Mouse (Mus musculus): ENCODE measurements at regions not wholly inside any gene's neighbourhood (a gene's known extent, or its start where the extent isn't known, plus 50 kb on each side); places are given as distances from the start of the nearest gene placed in this dataset.

- no peak overlapping the region for H3K27ac ChIP-seq (ENCODE audit: low read depth, low read length)
- H3K4me1 ChIP-seq (replicated peaks; ENCODE audit: control insufficient read depth, insufficient read depth, low read length): no peaks in the 10 kb centered on the region
- WGBS: 93% methylated on average over 5 of the region's 5 CpGs
- H3K4me3 ChIP-seq (ENCODE audit: low read depth, low read length): no peak overlapping the region
- DNase-seq (ENCODE audit: low spot score) (no peak), ATAC-seq (replicated peaks; ENCODE audit: low FRiP score) (no peak)
- H3K9me3 ChIP-seq (ENCODE audit: control insufficient read depth, low read length): no peaks in the 10 kb centered on the region
- H3K36me3 ChIP-seq (ENCODE audit: control insufficient read depth, insufficient read depth, low read length): no peaks in the 10 kb centered on the region
- H3K27me3 ChIP-seq (ENCODE audit: control insufficient read depth, insufficient read depth, low read length): no peaks in the 10 kb centered on the region
- no peak overlapping the region for H3K9ac ChIP-seq (ENCODE audit: low read length)
- no peak overlapping the region for H3K4me2 ChIP-seq (ENCODE audit: low read depth, low read length, severe bottlenecking)
These were observed 438.5 kb downstream of the Bckdhb start for GRCm38 (mm10) chr9:84363478-84363877.

- Histone ChIP-seq H3K4me1 (replicated peaks; ENCODE audit: control insufficient read depth, insufficient read depth, low read length) (no peaks in the 10 kb centered on the region), H3K27me3 (ENCODE audit: control insufficient read depth, insufficient read depth, low read length) (no peaks in the 10 kb centered on the region), H3K9me3 (ENCODE audit: control insufficient read depth, low read length) (no peaks in the 10 kb centered on the region), H3K4me3 (ENCODE audit: low read depth, low read length) (no peak overlapping the region), H3K9ac (ENCODE audit: low read length) (no peak overlapping the region), H3K27ac (ENCODE audit: low read depth, low read length) (no peak overlapping the region), H3K36me3 (ENCODE audit: control insufficient read depth, insufficient read depth, low read length) (no peaks in the 10 kb centered on the region), H3K4me2 (ENCODE audit: low read depth, low read length, severe bottlenecking) (no peak overlapping the region)
- no peak for DNase-seq (ENCODE audit: low spot score)
- 67% methylated on average over 1 of the region's 1 CpGs for WGBS
- no peak for ATAC-seq (replicated peaks; ENCODE audit: low FRiP score)
These were observed 444.3 kb downstream of the Bckdhb start for GRCm38 (mm10) chr9:84369200-84369599.

- Histone ChIP-seq H3K27ac (ENCODE audit: low read depth, low read length) (no peak overlapping the region), H3K4me3 (ENCODE audit: low read depth, low read length) (no peak overlapping the region), H3K27me3 (ENCODE audit: control insufficient read depth, insufficient read depth, low read length) (no peaks in the 10 kb centered on the region), H3K4me2 (ENCODE audit: low read depth, low read length, severe bottlenecking) (no peak overlapping the region), H3K36me3 (ENCODE audit: control insufficient read depth, insufficient read depth, low read length) (no peaks in the 10 kb centered on the region), H3K9me3 (ENCODE audit: control insufficient read depth, low read length) (no peaks in the 10 kb centered on the region), H3K4me1 (replicated peaks; ENCODE audit: control insufficient read depth, insufficient read depth, low read length) (no peaks in the 10 kb centered on the region), H3K9ac (ENCODE audit: low read length) (no peak overlapping the region)
- no peak for DNase-seq (ENCODE audit: low spot score)
- 84% methylated on average over 4 of the region's 4 CpGs for WGBS
- ATAC-seq (replicated peaks; ENCODE audit: low FRiP score): no peak
These were observed 445.3 kb downstream of the Bckdhb start for GRCm38 (mm10) chr9:84370260-84370659.

GRCm38 (mm10) chr9:84375746-84376145 lies 450.8 kb downstream of the Bckdhb start:
- no peak overlapping the region for H3K9ac ChIP-seq (ENCODE audit: low read length)
- DNase-seq (ENCODE audit: low spot score) (no peak), ATAC-seq (replicated peaks; ENCODE audit: low FRiP score) (no peak)
- H3K9me3 ChIP-seq (ENCODE audit: control insufficient read depth, low read length): no peaks in the 10 kb centered on the region
- H3K27me3 ChIP-seq (ENCODE audit: control insufficient read depth, insufficient read depth, low read length): no peaks in the 10 kb centered on the region
- no peaks in the 10 kb centered on the region for H3K4me1 ChIP-seq (replicated peaks; ENCODE audit: control insufficient read depth, insufficient read depth, low read length)
- H3K36me3 ChIP-seq (ENCODE audit: control insufficient read depth, insufficient read depth, low read length): no peaks in the 10 kb centered on the region
- no peak overlapping the region for H3K4me2 ChIP-seq (ENCODE audit: low read depth, low read length, severe bottlenecking)
- 60% methylated on average over 2 of the region's 2 CpGs for WGBS
- H3K27ac ChIP-seq (ENCODE audit: low read depth, low read length): no peak overlapping the region
- no peak overlapping the region for H3K4me3 ChIP-seq (ENCODE audit: low read depth, low read length)

GRCm38 (mm10) chr9:84376621-84377020 lies 451.7 kb downstream of the Bckdhb start:
- DNase-seq (ENCODE audit: low spot score) (no peak), ATAC-seq (replicated peaks; ENCODE audit: low FRiP score) (no peak)
- Histone ChIP-seq H3K27me3 (ENCODE audit: control insufficient read depth, insufficient read depth, low read length) (no peaks in the 10 kb centered on the region), H3K4me3 (ENCODE audit: low read depth, low read length) (no peak overlapping the region), H3K36me3 (ENCODE audit: control insufficient read depth, insufficient read depth, low read length) (no peaks in the 10 kb centered on the region), H3K27ac (ENCODE audit: low read depth, low read length) (no peak overlapping the region), H3K4me2 (ENCODE audit: low read depth, low read length, severe bottlenecking) (no peak overlapping the region), H3K9ac (ENCODE audit: low read length) (no peak overlapping the region), H3K4me1 (replicated peaks; ENCODE audit: control insufficient read depth, insufficient read depth, low read length) (no peaks in the 10 kb centered on the region), H3K9me3 (ENCODE audit: control insufficient read depth, low read length) (no peaks in the 10 kb centered on the region)
- 95% methylated on average over 6 of the region's 6 CpGs for WGBS

GRCm38 (mm10) chr9:84381942-84382341 lies 457.0 kb downstream of the Bckdhb start:
- DNase-seq (ENCODE audit: low spot score) (no peak), ATAC-seq (replicated peaks; ENCODE audit: low FRiP score) (no peak)
- Histone ChIP-seq H3K4me1 (replicated peaks; ENCODE audit: control insufficient read depth, insufficient read depth, low read length) (no peaks in the 10 kb centered on the region), H3K9me3 (ENCODE audit: control insufficient read depth, low read length) (no peaks in the 10 kb centered on the region), H3K9ac (ENCODE audit: low read length) (no peak overlapping the region), H3K27ac (ENCODE audit: low read depth, low read length) (no peak overlapping the region), H3K4me3 (ENCODE audit: low read depth, low read length) (no peak overlapping the region), H3K27me3 (ENCODE audit: control insufficient read depth, insufficient read depth, low read length) (no peaks in the 10 kb centered on the region), H3K36me3 (ENCODE audit: control insufficient read depth, insufficient read depth, low read length) (no peaks in the 10 kb centered on the region), H3K4me2 (ENCODE audit: low read depth, low read length, severe bottlenecking) (no peak overlapping the region)

GRCm38 (mm10) chr9:84389831-84390230 lies 464.9 kb downstream of the Bckdhb start:
- Histone ChIP-seq H3K9me3 (ENCODE audit: control insufficient read depth, low read length) (no peaks in the 10 kb centered on the region), H3K4me2 (ENCODE audit: low read depth, low read length, severe bottlenecking) (no peak overlapping the region), H3K27ac (ENCODE audit: low read depth, low read length) (no peak overlapping the region), H3K27me3 (ENCODE audit: control insufficient read depth, insufficient read depth, low read length) (no peaks in the 10 kb centered on the region), H3K36me3 (ENCODE audit: control insufficient read depth, insufficient read depth, low read length) (no peaks in the 10 kb centered on the region), H3K4me3 (ENCODE audit: low read depth, low read length) (no peak overlapping the region), H3K9ac (ENCODE audit: low read length) (no peak overlapping the region), H3K4me1 (replicated peaks; ENCODE audit: control insufficient read depth, insufficient read depth, low read length) (no peaks in the 10 kb centered on the region)
- DNase-seq (ENCODE audit: low spot score) (no peak), ATAC-seq (replicated peaks; ENCODE audit: low FRiP score) (no peak)
- 90% methylated on average over 3 of the region's 3 CpGs for WGBS

GRCm38 (mm10) chr9:84394536-84395314 lies 469.8 kb downstream of the Bckdhb start:
- no peak overlapping the region for H3K4me3 ChIP-seq (ENCODE audit: low read depth, low read length)
- no peaks in the 10 kb centered on the region for H3K36me3 ChIP-seq (ENCODE audit: control insufficient read depth, insufficient read depth, low read length)
- 90% methylated on average over 3 of the region's 3 CpGs for WGBS
- H3K4me1 ChIP-seq (replicated peaks; ENCODE audit: control insufficient read depth, insufficient read depth, low read length): no peaks in the 10 kb centered on the region
- H3K27ac ChIP-seq (ENCODE audit: low read depth, low read length): no peak overlapping the region
- no peak for ATAC-seq (replicated peaks; ENCODE audit: low FRiP score)
- no peak for DNase-seq (ENCODE audit: low spot score)
- H3K9ac ChIP-seq (ENCODE audit: low read length): no peak overlapping the region
- H3K27me3 ChIP-seq (ENCODE audit: control insufficient read depth, insufficient read depth, low read length): no peaks in the 10 kb centered on the region
- H3K9me3 ChIP-seq (ENCODE audit: control insufficient read depth, low read length): no peaks in the 10 kb centered on the region
- H3K4me2 ChIP-seq (ENCODE audit: low read depth, low read length, severe bottlenecking): no peak overlapping the region

- ATAC-seq (replicated peaks; ENCODE audit: low FRiP score): no peak
- WGBS: 65% methylated on average over 3 of the region's 3 CpGs
- Histone ChIP-seq H3K4me3 (ENCODE audit: low read depth, low read length) (no peak overlapping the region), H3K4me1 (replicated peaks; ENCODE audit: control insufficient read depth, insufficient read depth, low read length) (no peaks in the 10 kb centered on the region), H3K4me2 (ENCODE audit: low read depth, low read length, severe bottlenecking) (no peak overlapping the region), H3K27me3 (ENCODE audit: control insufficient read depth, insufficient read depth, low read length) (no peaks in the 10 kb centered on the region), H3K27ac (ENCODE audit: low read depth, low read length) (no peak overlapping the region), H3K36me3 (ENCODE audit: control insufficient read depth, insufficient read depth, low read length) (no peaks in the 10 kb centered on the region), H3K9me3 (ENCODE audit: control insufficient read depth, low read length) (no peaks in the 10 kb centered on the region), H3K9ac (ENCODE audit: low read length) (no peak overlapping the region)
- no peak for DNase-seq (ENCODE audit: low spot score)
These were observed 474.5 kb downstream of the Bckdhb start for GRCm38 (mm10) chr9:84399481-84399880.
